Mouse (Mus musculus) hindbrain, postnatal 0 days (tissue): ENCODE measurements around the gene Dio1. TPM values are rescaled to one million over a fixed set of nuclear protein-coding genes. Genes with fewer than 3 reads are reported as not detected.

Source experiments
- ATAC-seq: fragments of 200-750 bp; cut with Nextera tagmentation; 2 replicates; pipeline ENCODE4 v1.8.0; 2017; ENCODE audit warnings: mild to moderate bottlenecking, moderate TSS enrichment, moderate library complexity
- DNase-seq: peaks from one replicate; pipeline ENCODE4 v3.0.0-alpha.2; 2015; ENCODE audit warnings: low spot score
- H3K27ac ChIP-seq: fragments of 300-500 bp; sonication (generic); 2 replicates; pipeline ENCODE4 v1.5.1; 2014; ENCODE audit warnings: mild to moderate bottlenecking
- H3K27me3 ChIP-seq: fragments of 300-500 bp; sonication (generic); 2 replicates; pipeline ENCODE4 v1.6.1; 2014; ENCODE audit warnings: low read length, mixed read lengths; ENCODE audit not compliant: insufficient read depth
- H3K36me3 ChIP-seq: fragments of 300-500 bp; sonication (generic); 2 replicates; pipeline ENCODE4 v1.6.1; 2014; ENCODE audit warnings: low read length, mixed read lengths; ENCODE audit not compliant: insufficient read depth
- H3K4me1 ChIP-seq: fragments of 300-500 bp; sonication (generic); 2 replicates; pipeline ENCODE4 v1.6.1; 2014; ENCODE audit warnings: antibody characterized with exemption, low read length, mixed read lengths; ENCODE audit not compliant: insufficient read depth
- H3K4me2 ChIP-seq: fragments of 300-500 bp; sonication (generic); 2 replicates; pipeline ENCODE4 v1.6.1; 2014; ENCODE audit warnings: low read depth, mild to moderate bottlenecking, low read length, moderate library complexity, mixed read lengths
- H3K4me3 ChIP-seq: fragments of 300-500 bp; sonication (generic); 2 replicates; pipeline ENCODE4 v1.5.1; 2014; ENCODE audit warnings: low read length
- H3K9ac ChIP-seq: fragments of 300-500 bp; sonication (generic); replicated peaks from 2 replicates; pipeline ENCODE4 v1.6.1; 2014; ENCODE audit warnings: mild to moderate bottlenecking, low read length, moderate library complexity, mixed read lengths
- H3K9me3 ChIP-seq: fragments of 300-500 bp; sonication (generic); 2 replicates; pipeline ENCODE4 v1.6.1; 2016; ENCODE audit warnings: low read length, mixed read lengths
- CTCF ChIP-seq: IDR thresholded peaks from 2 replicates; pipeline ENCODE4 v1.5.1; 2016; ENCODE audit warnings: antibody characterized with exemption, control low read depth, low read depth
- WGBS: fragments of 180-500 bp; shearing (Covaris S2); extraction: QIAGEN DNeasy Blood & Tissue Kit; methylation state at CpG from one replicate; pipeline ENCODE4 v1.1.7; 2014; 5-methylcytosine and 5-hydroxymethylcytosine counted together
- polyA plus RNA-seq: library from polyadenylated mRNA; unstranded; fragments of >200 nt; fragmentation: Nextera tagmentation; extraction: Ambion mirVana; gene quantifications from 2 replicates; pipeline ENCODE4 v1.2.1, GENCODE M21; 2015
- total RNA-seq: library from RNA; depleted of rRNA; stranded (reverse); fragments of >200 nt; gene quantifications from 2 replicates; pipeline ENCODE4 v1.2.3, GENCODE M21; 2014; rRNA removed

Gene Dio1
- total RNA-seq (not detected in 2 replicates), polyA plus RNA-seq (not detected in 2 replicates)

GRCm38 (mm10) chr4:107306966-107307365 lies at the start of gene Dio1:
Gene Dio1 (minus strand): TSS chr4:107307169.
- no peaks in the 10 kb centered on the region for H3K9me3 ChIP-seq
- no peaks in the 10 kb centered on the region for H3K27me3 ChIP-seq
- ATAC-seq (no peak), DNase-seq (no peak)
- H3K4me1 ChIP-seq, result no peaks in the 10 kb centered on the region
- 45% methylated on average over 6 of the region's 6 CpGs for WGBS
- H3K9ac ChIP-seq, result no peak within 1 kb of the TSS
- H3K4me2 ChIP-seq, result no peak within 1 kb of the TSS
- no peak for TF ChIP-seq CTCF
- no peak within 1 kb of the TSS for H3K4me3 ChIP-seq
- no peak within 1 kb of the TSS for H3K27ac ChIP-seq
- no peaks in the 10 kb centered on the region for H3K36me3 ChIP-seq

- Histone ChIP-seq H3K4me1 (no peaks in the 10 kb centered on the region), H3K4me3 (no peak overlapping the region), H3K36me3 (peaks cover 6% of the 10 kb centered on the region; the same call in 1 of the 2 replicates), H3K9ac (no peak overlapping the region), H3K27me3 (no peaks in the 10 kb centered on the region), H3K27ac (no peak overlapping the region), H3K9me3 (no peaks in the 10 kb centered on the region), H3K4me2 (no peak overlapping the region)
- DNase-seq (no peak), ATAC-seq (no peak)
- whole genome bisulfite sequencing, result 47% methylated on average over 4 of the region's 4 CpGs
- no peak for TF ChIP-seq CTCF
Observed at GRCm38 (mm10) chr4:107354543-107354942, 47.6 kb upstream of the Dio1 start.

GRCm38 (mm10) chr4:107354126-107354525 lies 47.2 kb upstream of the Dio1 start:
- no peak overlapping the region for H3K9ac ChIP-seq
- H3K27me3 ChIP-seq, result no peaks in the 10 kb centered on the region
- H3K4me2 ChIP-seq, result no peak overlapping the region
- ATAC-seq, result no peak
- no peak overlapping the region for H3K4me3 ChIP-seq
- H3K27ac ChIP-seq, result no peak overlapping the region
- no peak for TF ChIP-seq CTCF
- H3K4me1 ChIP-seq, result no peaks in the 10 kb centered on the region
- H3K36me3 ChIP-seq, result peaks cover 3% of the 10 kb centered on the region; the same call in 1 of the 2 replicates
- WGBS, result 86% methylated on average over 5 of the region's 5 CpGs
- no peak for DNase-seq
- no peaks in the 10 kb centered on the region for H3K9me3 ChIP-seq

- WGBS, result 86% methylated on average over 3 of the region's 3 CpGs
- DNase-seq (no peak), ATAC-seq (no peak)
- H3K4me3 ChIP-seq, result no peak overlapping the region
- no peaks in the 10 kb centered on the region for H3K9me3 ChIP-seq
- no peak overlapping the region for H3K4me2 ChIP-seq
- H3K27me3 ChIP-seq, result no peaks in the 10 kb centered on the region
- no peak overlapping the region for H3K27ac ChIP-seq
- peaks cover 3% of the 10 kb centered on the region; the same call in 1 of the 2 replicates for H3K36me3 ChIP-seq
- H3K4me1 ChIP-seq, result no peaks in the 10 kb centered on the region
- H3K9ac ChIP-seq, result no peak overlapping the region
- TF ChIP-seq CTCF, result no peak
Observed at GRCm38 (mm10) chr4:107353612-107354011, 46.6 kb upstream of the Dio1 start.

GRCm38 (mm10) chr4:107351368-107351767 lies 44.4 kb upstream of the Dio1 start:
- H3K27me3 ChIP-seq, result no peaks in the 10 kb centered on the region
- H3K4me2 ChIP-seq, result no peak overlapping the region
- H3K9me3 ChIP-seq, result no peaks in the 10 kb centered on the region
- H3K4me3 ChIP-seq, result no peak overlapping the region
- ATAC-seq (no peak), DNase-seq (no peak)
- no peaks in the 10 kb centered on the region for H3K4me1 ChIP-seq
- H3K27ac ChIP-seq, result no peak overlapping the region
- peaks cover 3% of the 10 kb centered on the region; the same call in 1 of the 2 replicates for H3K36me3 ChIP-seq
- TF ChIP-seq CTCF, result no peak
- no peak overlapping the region for H3K9ac ChIP-seq

- no peak overlapping the region for H3K9ac ChIP-seq
- H3K36me3 ChIP-seq, result peaks cover 3% of the 10 kb centered on the region; the same call in 1 of the 2 replicates
- H3K4me2 ChIP-seq, result no peak overlapping the region
- peak; percentile 63; the same call in 1 of the 2 replicates for ATAC-seq
- H3K27me3 ChIP-seq, result no peaks in the 10 kb centered on the region
- WGBS, result 74% methylated on average over 8 of the region's 8 CpGs
- H3K4me1 ChIP-seq, result no peaks in the 10 kb centered on the region
- H3K27ac ChIP-seq, result no peak overlapping the region
- no peak overlapping the region for H3K4me3 ChIP-seq
- TF ChIP-seq CTCF, result peak; percentile 79
- DNase-seq, result peak; percentile 83
- H3K9me3 ChIP-seq, result no peaks in the 10 kb centered on the region
Observed at GRCm38 (mm10) chr4:107349311-107350008, 42.5 kb upstream of the Dio1 start.
